Mouse (Mus musculus) adrenal gland, postnatal 14 days (tissue): ENCODE results near the gene Nlgn2. TPM values are rescaled to one million over a fixed set of nuclear protein-coding genes. Genes with fewer than 3 reads are reported as not detected.
A peak's percentile ranks its signal among the peaks of the same experiment; 100 is the strongest.

Source experiments
- DNase-seq: peaks from one replicate; pipeline ENCODE4 v3.0.0; 2021; ENCODE audit warnings: mixed read lengths
- microRNA-seq, 2 experiments: library from miRNA; unstranded; fragments of <30 nt; microRNA quantifications; one replicate each; pipeline ENCODE4 v1.2.0; 2021
- total RNA-seq: library from RNA; stranded (reverse); gene quantifications from 2 replicates; pipeline ENCODE4 v1.2.3, GENCODE M21; 2021

Nlgn2 gene
- total RNA-seq, 1 experiment from 2014 or later, result 17.6 TPM

DNA sequence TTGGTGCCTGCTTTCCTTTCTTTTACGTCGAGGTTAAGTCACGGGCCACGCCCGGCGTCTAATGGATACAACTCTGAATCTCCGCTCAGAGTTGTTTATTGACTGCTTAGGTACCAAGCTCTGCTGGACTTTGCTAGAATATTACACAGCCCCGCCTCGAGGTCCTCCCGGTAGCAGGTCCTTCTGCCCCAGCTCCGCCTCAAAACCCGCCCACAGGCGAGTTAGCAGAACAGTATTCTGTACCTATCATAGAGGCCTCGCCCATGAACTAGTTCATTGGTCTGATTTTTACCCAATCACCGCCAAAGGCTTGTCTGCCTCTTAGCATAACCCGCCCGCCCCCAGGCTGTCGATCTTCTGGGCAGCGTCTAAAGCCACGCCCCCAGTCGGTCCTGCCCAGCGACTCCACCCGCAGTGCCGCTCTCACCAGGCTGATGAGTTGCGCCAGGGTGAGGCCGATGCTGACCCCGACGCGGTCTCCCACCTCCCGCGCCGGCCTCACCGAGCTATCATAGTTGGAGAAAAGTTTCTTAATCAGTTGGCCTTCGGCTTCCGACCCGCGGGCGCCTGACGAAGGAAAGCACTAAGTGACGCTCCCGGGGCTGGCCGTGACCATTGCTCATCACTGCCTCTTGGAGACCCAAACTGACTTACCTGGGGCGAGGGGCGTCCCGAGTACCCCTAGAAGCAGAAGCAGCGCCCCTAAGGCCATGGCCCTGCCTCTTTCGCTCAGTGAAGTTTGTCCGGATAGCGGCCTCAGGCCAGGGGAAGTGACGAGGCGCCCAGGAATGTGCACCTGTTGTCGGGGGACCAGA lies 42.2 kb downstream of the Nlgn2 start, which contains the start of gene Chrnb1:
Gene Chrnb1, minus strand, starts transcription at position 776 of the 815 bp plus-strand sequence.
- DNase-seq, result peak; percentile 97

DNA sequence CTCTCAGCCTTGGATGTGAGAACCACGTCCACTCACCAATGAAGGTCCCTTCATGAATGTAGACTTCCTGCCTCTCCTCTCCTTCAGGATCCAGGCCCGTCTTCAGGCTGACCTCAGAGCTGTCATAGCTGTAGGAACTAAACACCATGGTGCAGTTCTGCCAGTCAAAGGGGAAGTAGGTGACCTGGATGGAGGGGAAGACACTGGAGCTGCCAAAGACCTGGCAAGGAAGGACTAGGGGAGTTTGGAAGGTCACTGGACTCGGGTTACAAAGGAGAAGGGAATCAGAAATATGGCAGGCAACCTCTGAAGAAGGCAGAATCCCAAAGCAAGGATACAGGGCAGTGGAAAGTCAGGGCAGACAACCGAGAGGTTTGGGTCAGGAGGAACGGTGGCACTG lies 44.2 kb downstream of the Nlgn2 start:
- no peak for DNase-seq

DNA sequence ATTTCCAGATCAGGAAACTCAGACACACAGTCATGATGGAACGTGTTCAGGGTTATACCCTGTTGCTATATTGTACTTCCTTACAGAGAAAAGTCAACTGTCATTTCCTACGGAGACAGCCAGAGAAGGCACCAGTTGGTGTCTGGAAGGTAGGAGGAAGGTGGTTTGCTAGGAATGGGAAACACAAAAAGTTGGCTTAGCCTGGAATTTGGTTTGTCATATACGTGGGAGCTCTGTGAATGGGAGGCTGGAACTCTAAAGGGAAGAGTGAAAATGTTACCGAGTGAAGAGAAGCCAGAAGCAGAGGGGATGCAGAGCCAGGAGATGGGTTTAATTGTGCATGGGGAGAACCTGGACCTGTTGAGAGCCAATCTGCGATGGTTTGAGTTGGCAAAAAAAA lies 46.2 kb downstream of the Nlgn2 start:
- no peak for DNase-seq

DNA sequence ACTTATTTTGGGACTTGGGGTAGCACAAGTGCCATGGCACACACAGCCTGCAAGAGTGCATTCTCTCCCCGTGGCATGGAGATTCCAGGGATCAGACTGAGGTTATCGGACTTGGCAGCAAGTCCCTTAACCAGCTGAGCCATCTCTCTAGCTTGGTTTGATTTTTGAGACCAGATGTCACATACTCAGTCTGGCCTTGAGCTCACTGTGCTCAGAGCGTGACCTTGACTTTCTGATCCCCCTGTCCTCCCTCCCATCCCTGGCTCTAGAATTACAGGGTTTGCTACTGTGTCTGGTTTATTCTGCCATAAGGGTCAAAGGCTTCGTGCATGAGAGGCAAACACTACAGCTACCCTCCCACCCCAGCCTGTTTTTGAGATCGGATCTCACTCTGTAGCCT lies 48.2 kb downstream of the Nlgn2 start:
- DNase-seq, result peak; percentile 31

DNA sequence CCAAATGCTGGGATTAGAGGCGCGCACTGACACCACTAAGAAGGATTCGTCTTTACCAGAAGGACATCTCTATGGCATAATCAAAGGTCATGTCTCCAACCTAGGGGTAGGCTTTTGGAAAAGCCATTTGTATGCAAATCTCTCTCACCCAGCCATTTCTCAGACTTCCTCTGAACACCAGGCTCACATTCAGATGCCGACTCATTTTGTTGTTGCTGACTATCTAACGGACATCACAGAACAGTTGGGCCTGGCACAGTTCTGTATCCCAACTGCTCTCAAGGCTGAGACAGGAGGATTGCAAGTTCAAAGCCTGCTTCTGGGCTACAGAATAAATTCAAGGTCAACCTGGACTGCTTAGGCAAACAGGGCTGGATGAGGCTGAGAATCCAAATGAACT lies 50.3 kb downstream of the Nlgn2 start:
- DNase-seq, result no peak

DNA sequence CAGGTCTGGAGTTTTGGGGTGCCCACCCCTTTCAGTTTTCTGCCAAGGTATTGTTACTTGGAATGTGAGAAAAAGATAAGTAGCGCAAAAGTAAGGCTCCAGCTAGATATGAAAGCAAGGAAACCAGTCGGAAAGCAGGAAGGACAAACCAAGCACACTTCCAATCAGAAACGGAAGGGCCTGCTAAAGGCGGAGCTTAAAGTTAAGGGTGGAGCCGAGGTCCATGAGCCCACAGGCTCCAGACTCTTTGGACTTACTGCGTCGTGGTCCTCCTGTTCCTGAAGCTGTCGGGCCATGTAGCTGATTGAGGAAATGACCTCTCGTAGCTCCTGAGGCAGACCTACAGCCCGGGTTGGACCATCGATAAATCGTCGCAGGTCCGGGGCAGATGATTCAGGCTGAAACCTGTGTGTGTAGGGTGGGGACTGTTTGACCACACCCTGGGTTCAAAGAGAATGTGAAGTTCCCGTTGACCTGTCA lies 52.8 kb downstream of the Nlgn2 start:
- DNase-seq, result peak; percentile 51

DNA sequence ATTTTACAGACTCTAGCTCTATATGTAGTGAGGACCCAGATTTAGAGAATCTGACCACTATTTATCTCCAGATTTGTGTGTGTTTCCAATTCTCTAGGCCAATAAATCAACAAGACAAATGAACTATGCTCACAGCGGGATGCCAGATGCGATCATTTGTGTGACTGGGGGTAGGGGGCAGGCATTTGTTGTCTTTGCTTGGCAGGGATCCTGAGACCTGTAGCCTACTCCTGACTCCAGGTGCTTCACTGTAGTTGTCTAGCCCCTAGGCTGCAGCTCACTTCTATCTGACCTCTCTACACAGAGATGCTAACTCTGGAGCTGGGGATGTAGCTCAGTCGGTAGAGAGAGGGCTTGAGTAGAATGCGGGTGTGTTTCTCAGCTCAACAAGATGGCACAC lies 55.8 kb downstream of the Nlgn2 start:
- DNase-seq, result no peak

DNA sequence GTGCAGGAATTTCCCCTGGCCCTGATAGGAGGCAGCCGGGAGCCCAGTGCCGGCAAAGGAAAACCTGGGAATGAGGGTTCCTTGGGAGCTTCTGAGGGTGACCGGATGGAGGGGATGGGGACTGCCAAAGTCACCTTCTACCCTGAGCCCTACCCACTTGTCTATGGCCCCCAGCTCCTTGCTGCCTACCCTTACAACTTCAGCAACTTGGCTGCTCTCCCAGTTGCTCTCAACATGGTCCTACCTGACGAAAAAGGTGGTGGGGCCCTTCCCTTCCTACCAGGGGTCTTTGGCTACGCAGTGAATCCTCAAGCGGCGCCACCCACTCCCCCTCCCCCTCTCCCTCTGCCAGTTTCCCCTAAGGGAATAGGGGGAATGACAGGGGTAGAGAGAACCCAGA lies 58.6 kb downstream of the Nlgn2 start:
- DNase-seq, result no peak

DNA sequence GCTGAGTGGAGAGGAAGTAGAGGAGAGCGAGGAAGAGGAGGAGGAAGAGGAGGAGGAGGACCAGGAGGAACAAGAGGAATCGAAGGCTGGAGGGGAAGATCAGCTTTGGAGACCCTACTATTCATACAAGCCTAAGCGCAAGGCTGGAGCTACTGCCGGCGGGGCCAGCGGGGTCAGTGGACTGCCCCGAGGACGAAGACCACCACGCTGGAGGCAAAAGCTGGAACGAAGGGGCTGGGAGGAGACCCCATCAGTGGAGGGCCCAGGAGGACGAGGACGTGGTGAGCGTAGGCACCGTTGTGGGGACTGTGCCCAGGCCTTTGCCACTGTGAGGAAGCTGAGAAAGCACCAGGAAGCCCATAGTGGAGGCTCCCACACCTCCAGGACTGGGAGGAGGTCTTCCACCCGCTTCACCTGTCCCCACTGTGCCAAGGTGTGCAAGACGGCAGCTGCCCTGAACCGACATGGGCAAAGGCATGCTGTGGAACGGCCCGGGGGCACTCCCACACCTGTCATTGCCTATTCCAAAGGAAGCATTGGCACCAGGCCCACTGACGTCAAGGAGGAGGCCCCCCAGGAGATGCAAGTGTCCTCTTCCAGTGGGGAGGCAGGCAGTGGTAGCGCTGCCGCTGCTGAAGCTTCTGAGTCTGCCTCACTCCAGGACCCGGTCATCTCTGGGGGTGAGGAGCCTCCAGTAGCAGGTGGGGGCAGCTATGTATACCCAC lies 59.2 kb downstream of the Nlgn2 start:
- DNase-seq, result no peak

DNA sequence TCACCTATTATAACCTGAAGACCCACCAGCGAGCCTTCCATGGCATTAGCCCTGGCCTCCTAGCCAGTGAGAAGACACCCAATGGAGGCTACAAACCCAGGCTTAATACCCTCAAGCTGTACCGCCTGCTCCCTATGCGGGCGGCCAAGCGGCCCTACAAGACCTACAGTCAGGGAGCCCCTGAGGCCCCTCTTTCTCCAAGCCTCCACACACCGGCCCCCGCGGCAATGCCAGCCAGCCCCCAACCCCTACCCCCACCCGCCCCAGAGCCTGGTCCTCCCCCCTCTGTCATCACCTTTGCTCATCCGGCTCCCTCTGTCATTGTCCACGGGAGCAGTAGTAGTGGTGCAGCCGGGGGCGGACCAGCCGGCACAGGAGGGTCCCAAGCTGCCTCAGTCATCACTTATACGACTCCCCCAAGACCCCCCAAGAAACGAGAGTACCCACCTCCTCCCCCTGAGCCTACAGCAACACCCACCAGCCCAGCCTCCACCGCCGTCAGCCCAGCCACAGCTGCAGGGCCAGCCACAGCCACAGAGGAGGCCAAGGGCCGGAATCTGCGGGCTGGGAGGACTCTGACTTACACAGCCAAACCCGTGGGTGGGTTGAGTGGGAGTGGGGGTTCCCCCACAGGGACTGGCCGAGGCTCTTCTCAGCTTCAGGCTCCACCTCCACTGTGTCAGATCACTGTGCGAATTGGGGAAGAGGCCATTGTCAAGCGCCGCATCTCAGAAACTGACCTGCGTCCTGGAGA lies 59.9 kb downstream of the Nlgn2 start:
- no peak for DNase-seq

DNA sequence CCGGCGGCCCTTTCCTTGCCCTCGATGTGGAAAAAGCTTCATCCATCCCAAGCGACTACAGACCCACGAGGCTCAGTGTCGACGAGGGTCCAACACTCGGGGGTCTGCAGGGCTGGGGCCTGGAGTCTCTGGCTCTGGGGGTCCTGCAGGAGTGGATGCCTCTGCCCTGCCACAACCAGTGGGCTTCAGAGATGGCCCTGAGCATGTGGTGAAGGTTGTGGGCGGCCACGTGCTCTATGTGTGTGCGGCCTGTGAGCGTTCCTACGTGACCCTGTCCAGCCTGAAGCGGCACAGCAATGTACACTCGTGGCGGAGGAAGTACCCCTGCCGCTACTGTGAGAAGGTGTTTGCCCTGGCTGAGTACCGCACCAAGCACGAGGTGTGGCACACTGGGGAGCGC lies 61.1 kb downstream of the Nlgn2 start:
- no peak for DNase-seq

DNA sequence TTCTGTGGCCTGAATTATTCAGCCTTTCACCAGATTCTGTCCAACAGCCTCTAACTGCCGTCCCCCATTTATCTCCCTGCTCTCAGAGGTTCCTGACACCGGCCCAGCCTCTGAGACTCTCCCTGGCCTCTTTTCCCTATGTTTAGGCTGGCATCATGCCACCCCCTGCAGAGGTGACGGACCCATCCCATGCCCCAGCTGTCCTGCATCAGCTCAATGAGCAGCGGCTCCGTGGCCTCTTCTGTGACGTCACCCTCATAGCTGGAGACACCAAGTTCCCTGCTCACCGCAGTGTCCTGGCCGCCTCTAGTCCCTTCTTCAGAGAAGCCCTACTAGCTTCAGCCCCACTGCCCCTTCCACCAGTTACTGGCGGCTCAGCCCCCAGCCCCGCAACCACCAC lies 61.9 kb downstream of the Nlgn2 start:
- DNase-seq, result no peak

DNA sequence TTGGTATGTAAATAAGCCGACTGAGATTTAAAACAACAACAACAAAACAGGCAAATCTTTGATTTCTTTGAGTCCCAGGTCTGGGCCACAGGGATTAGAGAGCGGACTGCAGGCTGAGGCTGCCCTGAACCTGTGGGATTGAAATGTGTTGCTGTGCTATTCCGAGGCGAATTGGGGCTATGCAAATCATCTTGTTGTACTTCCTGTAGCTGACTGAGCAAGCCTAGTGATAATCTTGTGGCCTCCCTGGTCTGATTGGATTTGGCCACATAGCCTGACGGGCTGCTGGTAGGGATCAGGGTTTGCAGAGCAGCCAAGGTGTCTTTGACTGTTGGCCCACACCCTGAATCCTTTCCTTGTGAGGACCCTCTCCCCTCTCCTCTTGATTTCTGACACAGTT lies 62.6 kb downstream of the Nlgn2 start:
- DNase-seq, result no peak

Small RNA genes within 50 kb of the gene (microRNA-seq; reads per million reads assigned to microRNA genes)
- gene Mir6924, result 0 reads per million in 2 experiments

Other genes with a start within 250 kb of the Nlgn2 start
- gene Atp1b2, start 231.8 kb downstream of the Nlgn2 start, total RNA-seq, result 37.4 and 39.7 TPM in 2 replicates
- not detected in 2 replicates for gene Shbg, start 219.9 kb downstream of the Nlgn2 start, total RNA-seq
- 7.9 and 8.2 TPM in 2 replicates for gene Sat2, start 215.8 kb downstream of the Nlgn2 start, total RNA-seq
- 75.5 and 84.3 TPM in 2 replicates for gene Fxr2, start 204.8 kb downstream of the Nlgn2 start, total RNA-seq
- 0.45 TPM in 1 of 2 replicates, not detected in the other for gene Sox15, start 182.5 kb downstream of the Nlgn2 start, total RNA-seq
- 96.2 and 101 TPM in 2 replicates for gene Mpdu1, start 175.1 kb downstream of the Nlgn2 start, total RNA-seq
- gene Cd68, start 171.6 kb downstream of the Nlgn2 start, total RNA-seq, result 8.6 and 12.2 TPM in 2 replicates
- 642 and 752 TPM in 2 replicates for gene Eif4a1, start 165.4 kb downstream of the Nlgn2 start, total RNA-seq
- gene Senp3, start 155.7 kb downstream of the Nlgn2 start, total RNA-seq, result 71.6 and 72.4 TPM in 2 replicates
- gene Tnfsf13, start 152.0 kb downstream of the Nlgn2 start, total RNA-seq, result 2.7 and 4.0 TPM in 2 replicates
- 20.3 and 21.5 TPM in 2 replicates for gene Tnfsf12, start 141.9 kb downstream of the Nlgn2 start, total RNA-seq
- gene Tnfsfm13, start 141.7 kb downstream of the Nlgn2 start, total RNA-seq, result 3.9 and 4.6 TPM in 2 replicates
- gene Polr2a, start 79.1 kb downstream of the Nlgn2 start, total RNA-seq, result 78.0 and 84.0 TPM in 2 replicates
- gene Slc35g3, start 75.8 kb downstream of the Nlgn2 start, total RNA-seq, result not detected in 2 replicates
- gene Zbtb4, start 71.9 kb downstream of the Nlgn2 start, total RNA-seq, result 39.9 and 42.4 TPM in 2 replicates
- gene Chrnb1, start 41.8 kb downstream of the Nlgn2 start, total RNA-seq, result 2.4 and 3.2 TPM in 2 replicates
- gene Fgf11, start 35.9 kb downstream of the Nlgn2 start, total RNA-seq, result 3.5 and 3.8 TPM in 2 replicates
- gene Tmem102, start 32.2 kb downstream of the Nlgn2 start, total RNA-seq, result 0.74 and 1.1 TPM in 2 replicates
- gene Gm39566, start 22.5 kb downstream of the Nlgn2 start, total RNA-seq, result not detected in 2 replicates
- not detected in 2 replicates for gene Spem2, start 19.3 kb downstream of the Nlgn2 start, total RNA-seq
- 0.38 TPM in 1 of 2 replicates, not detected in the other for gene Spem1, start 15.6 kb downstream of the Nlgn2 start, total RNA-seq
- 114 and 128 TPM in 2 replicates for gene Tmem256, start 730 bp upstream of the Nlgn2 start, total RNA-seq
- 50.5 and 51.3 TPM in 2 replicates for gene Plscr3, start 8.6 kb upstream of the Nlgn2 start, total RNA-seq
- 0.30 TPM in 1 of 2 replicates, not detected in the other for gene Tnk1, start 20.9 kb upstream of the Nlgn2 start, total RNA-seq
- gene Tmem95, start 40.2 kb upstream of the Nlgn2 start, total RNA-seq, result not detected in 2 replicates
- gene Kctd11, start 43.6 kb upstream of the Nlgn2 start, total RNA-seq, result 4.1 and 4.4 TPM in 2 replicates
- gene Acap1, start 57.8 kb upstream of the Nlgn2 start, total RNA-seq, result 2.1 and 14.4 TPM in 2 replicates
- 1.8 and 2.1 TPM in 2 replicates for gene 2810408A11Rik, start 63.2 kb upstream of the Nlgn2 start, total RNA-seq
- 45.9 and 48.8 TPM in 2 replicates for gene Neurl4, start 63.3 kb upstream of the Nlgn2 start, total RNA-seq
- gene Gps2, start 76.1 kb upstream of the Nlgn2 start, total RNA-seq, result 52.3 and 57.3 TPM in 2 replicates
- gene Eif5a, start 84.2 kb upstream of the Nlgn2 start, total RNA-seq, result 616 and 636 TPM in 2 replicates
- 27.3 and 39.6 TPM in 2 replicates for gene Ybx2, start 98.0 kb upstream of the Nlgn2 start, total RNA-seq
- gene Slc2a4, start 110.4 kb upstream of the Nlgn2 start, total RNA-seq, result 65.2 and 78.7 TPM in 2 replicates
- gene Cldn7, start 127.0 kb upstream of the Nlgn2 start, total RNA-seq, result 1.1 TPM in 1 of 2 replicates, not detected in the other
- gene Ctdnep1, start 143.4 kb upstream of the Nlgn2 start, total RNA-seq, result 128 and 129 TPM in 2 replicates
- 65.2 and 73.2 TPM in 2 replicates for gene Elp5, start 144.7 kb upstream of the Nlgn2 start, total RNA-seq
- gene Gabarap, start 153.4 kb upstream of the Nlgn2 start, total RNA-seq, result 344 and 351 TPM in 2 replicates
- gene Phf23, start 158.0 kb upstream of the Nlgn2 start, total RNA-seq, result 47.3 and 53.2 TPM in 2 replicates
- gene Dvl2, start 162.8 kb upstream of the Nlgn2 start, total RNA-seq, result 16.0 and 23.1 TPM in 2 replicates
- 1,177 and 1,207 TPM in 2 replicates for gene Acadvl, start 177.6 kb upstream of the Nlgn2 start, total RNA-seq
- 31.9 and 37.0 TPM in 2 replicates for gene Dlg4, start 179.2 kb upstream of the Nlgn2 start, total RNA-seq
- 2.2 and 47.3 TPM in 2 replicates for gene Asgr1, start 216.3 kb upstream of the Nlgn2 start, total RNA-seq